Mouse (Mus musculus): Measurements from ENCODE around the gene Ppp2r3a. TPM values are rescaled to one million over a fixed set of nuclear protein-coding genes. Genes with fewer than 3 reads are reported as not detected.

The Ppp2r3a gene
- 2.3 TPM for total RNA-seq (2023)

DNA sequence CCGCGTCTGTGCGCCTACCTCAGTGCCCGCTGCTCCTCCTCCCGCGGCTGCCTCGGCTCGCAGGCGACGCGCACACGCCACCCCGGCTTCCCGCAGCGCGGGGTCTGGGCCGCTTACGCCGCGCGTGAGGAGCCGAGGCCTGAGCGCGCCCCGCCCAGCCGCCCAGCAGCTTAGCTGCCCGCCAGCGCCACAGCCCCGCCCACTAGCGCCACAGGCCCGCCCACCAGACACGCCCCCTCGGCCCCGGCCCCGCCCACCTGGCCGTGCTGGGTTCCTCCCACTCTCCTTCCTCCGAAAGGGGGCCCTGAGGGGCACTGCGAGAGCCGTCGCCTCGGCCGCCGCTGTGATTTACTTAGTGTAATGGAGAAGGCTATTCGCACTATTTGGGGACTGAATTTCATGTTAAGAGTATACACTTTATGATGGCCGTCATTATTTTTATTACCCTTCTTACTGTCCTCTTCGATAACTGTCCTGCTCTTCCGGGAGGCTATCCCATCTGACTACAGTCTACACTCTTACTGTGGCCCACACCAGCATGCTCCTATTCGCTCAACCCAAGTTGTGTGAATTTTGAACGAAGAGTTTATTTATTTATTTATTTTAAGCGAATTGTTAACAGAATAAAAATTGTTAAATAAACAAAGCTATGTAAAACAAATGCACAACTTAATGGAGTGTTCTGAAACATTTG lies at the start of gene Ppp2r3a:
Ppp2r3a (minus strand) TSS at position 152 of the 694 bp plus-strand sequence.

DNA sequence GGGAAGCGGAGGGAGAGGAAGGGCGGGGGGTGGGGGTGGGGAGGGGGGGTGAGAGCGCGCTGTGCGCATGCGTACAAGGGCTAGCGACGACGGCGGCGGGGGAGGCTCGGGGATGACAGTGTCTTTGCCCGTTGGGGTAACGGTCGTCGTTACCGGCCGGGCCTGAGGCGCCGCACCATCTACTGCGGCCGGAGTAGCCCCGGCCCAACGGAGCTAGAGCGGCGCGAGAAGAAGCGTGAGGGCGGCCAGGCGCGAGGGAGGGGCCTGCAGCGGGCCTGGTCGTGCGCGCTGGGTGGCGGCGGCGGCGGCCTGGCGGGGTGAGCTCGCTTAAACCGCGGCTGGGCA lies 177.6 kb downstream of the Ppp2r3a start, which contains the start of gene Msl2:
Msl2 (plus strand) TSS at position 115 of the 345 bp plus-strand sequence.

Other genes starting within 250 kb of the Ppp2r3a start
- gene Pccb, start 216.9 kb downstream of the Ppp2r3a start, total RNA-seq (2023), result 22.9 TPM
- gene Msl2, start 177.7 kb downstream of the Ppp2r3a start, total RNA-seq (2023), result 176 TPM

All from CD4-positive naive resting alpha-beta T cell, adult 76 days (primary cell).